Mouse (Mus musculus): ENCODE measurements around the gene Arsa. TPM values are rescaled to one million over a fixed set of nuclear protein-coding genes. Genes with fewer than 3 reads are reported as not detected.

Gene Arsa
- total RNA-seq, 2 experiments from 2014 or later, result 33.1 to 33.4 TPM

GRCm38 (mm10) chr15:89428821-89429351, 48.3 kb downstream of the Arsa start:
- intact Hi-C loops (cut with DNase I), result no loop called here
- DNase-seq (ENCODE audit: extremely low spot score in 1 of 2, low spot score in 2 of 2), result no peak

GRCm38 (mm10) chr15:89428136-89428790, 49.0 kb downstream of the Arsa start:
- intact Hi-C loops (cut with DNase I), result no loop called here

GRCm38 (mm10) chr15:89426716-89427115, 50.5 kb downstream of the Arsa start:
- DNase-seq (ENCODE audit: extremely low spot score in 1 of 2, low spot score in 2 of 2), result no peak
- intact Hi-C loops (cut with DNase I), result no loop called here

More at GRCm38 (mm10) chr15:89428136-89428790, 49.0 kb downstream of the Arsa start:
- DNase-seq (ENCODE audit: extremely low spot score in 1 of 2, low spot score in 2 of 2), result no peak

DNA sequence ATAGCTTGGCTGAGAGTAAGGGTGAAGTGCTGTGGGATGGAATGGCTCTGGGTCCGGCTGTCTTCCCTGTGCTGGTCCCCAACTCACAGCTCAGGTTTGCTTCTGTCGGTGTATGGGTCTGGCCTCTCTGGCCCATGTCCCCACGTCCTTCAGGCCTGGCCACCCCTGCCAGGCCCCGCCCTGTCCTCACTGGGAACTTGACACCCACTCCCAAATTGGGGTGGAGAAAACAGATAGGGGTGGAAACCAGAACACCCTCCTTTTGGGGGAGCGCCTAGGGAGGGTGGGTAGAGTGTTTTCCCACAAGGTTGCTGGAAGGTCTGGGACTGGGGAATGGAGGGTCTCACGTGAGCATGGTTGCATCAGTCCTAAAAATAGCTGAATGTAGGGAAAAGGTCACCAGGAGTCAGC, 51.5 kb downstream of the Arsa start, which contains the start of gene Cpt1b:
Gene Cpt1b, minus strand, starts transcription at position 153 of the 411 bp plus-strand sequence.
- intact Hi-C loops (cut with DNase I), result no loop called here
- DNase-seq (ENCODE audit: extremely low spot score in 1 of 2, low spot score in 2 of 2), result no peak

DNA sequence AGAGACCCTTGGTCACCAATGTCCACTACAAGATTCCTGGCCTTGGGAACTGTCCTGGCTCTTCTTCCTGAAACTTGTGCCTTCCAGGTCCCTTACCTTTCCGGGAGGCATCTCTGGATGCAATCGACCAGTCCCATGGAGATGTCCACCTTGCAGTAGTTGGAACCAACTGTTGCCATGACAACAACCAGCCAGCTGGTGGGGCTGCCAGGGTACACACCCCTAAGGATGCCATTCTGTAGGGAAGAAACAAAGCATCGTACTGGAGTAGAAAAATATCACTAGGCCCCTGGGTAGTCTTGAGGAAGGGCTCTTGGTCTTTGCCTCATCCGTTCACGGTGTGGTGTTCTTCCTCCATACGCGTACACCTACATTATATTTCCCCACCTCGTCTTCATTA, 52.6 kb downstream of the Arsa start:
- no peak for DNase-seq (ENCODE audit: extremely low spot score in 1 of 2, low spot score in 2 of 2)
- intact Hi-C loops (cut with DNase I), result no loop called here

Other genes starting within 250 kb of the Arsa start
- gene Sbf1, start 162.1 kb downstream of the Arsa start, total RNA-seq (2021), result 100 to 1,000 TPM; 180 to 205 TPM
- not detected for gene Adm2, start 154.7 kb downstream of the Arsa start, total RNA-seq (2021)
- not detected for gene Miox, start 143.0 kb downstream of the Arsa start, total RNA-seq (2021)
- gene Lmf2, start 121.8 kb downstream of the Arsa start, total RNA-seq (2021), result 10 to 100 TPM; 17.2 to 23.0 TPM
- gene Ncaph2, start 121.7 kb downstream of the Arsa start, total RNA-seq (2021), result 10 to 100 TPM; 88.3 to 93.1 TPM
- gene Sco2, start 103.6 kb downstream of the Arsa start, total RNA-seq (2021), result 10 to 100 TPM; 28.6 to 30.5 TPM
- gene Tymp, start 100.4 kb downstream of the Arsa start, total RNA-seq (2021), result 1 to 10 TPM; 1.2 to 1.6 TPM
- gene Odf3b, start 98.1 kb downstream of the Arsa start, total RNA-seq (2021), result 1 to 10 TPM in 1 of 2 experiments, under 1 TPM in 1; 0.77 to 1.1 TPM
- gene Klhdc7b, start 92.5 kb downstream of the Arsa start, total RNA-seq (2021), result not detected
- gene Syce3, start 66.9 kb downstream of the Arsa start, total RNA-seq (2021), result not detected
- 1 to 10 TPM; 2.4 to 2.5 TPM for gene Cpt1b, start 51.6 kb downstream of the Arsa start, total RNA-seq (2021)
- gene C730034F03Rik, start 47.8 kb downstream of the Arsa start, total RNA-seq (2021), result 1 to 10 TPM; 1.6 to 2.6 TPM
- not detected for gene Gm44502, start 47.7 kb downstream of the Arsa start, total RNA-seq (2021)
- gene Chkb, start 47.5 kb downstream of the Arsa start, total RNA-seq (2021), result 10 to 100 TPM; 54.3 to 55.5 TPM
- 100 to 1,000 TPM; 189 to 195 TPM for gene Mapk8ip2, start 23.5 kb downstream of the Arsa start, total RNA-seq (2021)
- 100 to 1,000 TPM; 196 to 197 TPM for gene Shank3, start 22.2 kb upstream of the Arsa start, total RNA-seq (2021)
- gene Acr, start 90.9 kb upstream of the Arsa start, total RNA-seq (2021), result 1 to 10 TPM; 2.0 to 3.0 TPM
- gene Rabl2, start 114.5 kb upstream of the Arsa start, total RNA-seq (2021), result 10 to 100 TPM; 36.4 to 39.0 TPM